Mouse (Mus musculus) liver, postnatal 0 days (tissue): ENCODE measurements around the gene Bpifa5.

ENCODE experiments used
- CTCF ChIP-seq: sonication (generic); IDR thresholded peaks from 2 replicates; pipeline ENCODE4 v1.5.1; 2016; ENCODE audit warnings: antibody characterized with exemption, low read depth
- EP300 ChIP-seq: IDR thresholded peaks from 2 replicates; pipeline ENCODE4 v1.6.1; 2016; ENCODE audit warnings: antibody characterized with exemption, low read depth, mild to moderate bottlenecking

DNA sequence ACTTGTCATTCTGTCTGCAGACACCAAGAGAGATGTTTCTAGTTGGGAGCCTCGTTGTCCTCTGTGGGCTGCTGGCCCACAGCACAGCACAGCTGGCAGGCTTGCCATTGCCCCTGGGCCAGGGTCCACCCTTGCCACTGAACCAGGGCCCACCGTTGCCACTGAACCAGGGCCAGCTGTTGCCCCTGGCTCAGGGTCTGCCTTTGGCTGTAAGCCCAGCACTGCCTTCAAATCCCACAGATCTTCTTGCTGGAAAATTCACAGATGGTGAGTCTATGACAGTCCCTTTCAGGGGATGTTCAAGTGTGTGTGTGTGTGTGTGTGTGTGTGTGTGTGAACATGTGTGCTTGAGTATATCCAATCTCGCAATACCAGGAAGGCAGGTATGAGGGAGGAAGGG, 18.7 kb upstream of the Bpifa5 start:
- TF ChIP-seq EP300, result no peak
- TF ChIP-seq CTCF, result no peak
